ENCODE assay signal across 11 mouse cellular contexts in the genomic region with DNA sequence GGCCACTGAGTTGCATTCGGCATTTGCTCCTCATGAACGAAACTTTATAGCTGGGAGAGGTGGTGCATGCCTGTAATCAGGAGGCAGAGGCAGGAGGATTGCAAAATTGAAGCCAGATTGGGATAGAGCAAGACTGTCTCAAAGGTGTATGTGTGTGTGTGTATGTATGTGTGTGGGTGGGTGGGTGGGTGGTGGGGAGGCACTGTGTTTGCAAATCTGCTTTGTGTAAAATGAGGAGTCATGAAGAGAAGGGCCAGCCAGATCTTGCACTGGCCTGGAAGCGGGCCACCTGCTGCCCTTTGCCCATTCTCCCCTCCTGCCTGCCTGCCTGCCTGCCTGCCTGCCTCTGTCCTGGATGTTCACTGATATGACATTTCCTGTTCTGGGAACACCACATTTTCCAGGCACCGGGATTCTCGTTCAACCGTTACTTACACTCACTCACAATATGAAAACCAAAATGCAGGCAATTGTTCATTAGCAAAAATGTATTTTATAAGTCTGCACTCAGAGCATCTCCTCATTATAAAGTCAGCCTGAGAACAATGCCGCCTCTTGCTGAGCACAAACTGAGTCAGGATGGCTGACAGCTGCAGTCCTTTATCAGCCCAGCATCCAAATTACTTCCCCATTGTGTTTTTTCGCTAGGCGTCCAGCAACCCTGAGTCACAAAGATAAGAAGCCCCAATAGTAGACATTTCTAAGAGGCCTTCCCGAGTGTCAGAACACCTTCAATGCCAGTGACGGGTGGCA. TPM values are rescaled to one million over a fixed set of nuclear protein-coding genes. Genes with fewer than 3 reads are reported as not detected.
DNase-seq lines count a peak whose midpoint lies in the region; ATAC-seq and TF ChIP-seq lines count a peak whose summit lies in the region.
"Had no signal": no experiment of that assay in that cellular context is flagged by ENCODE, and none has a peak within 500 bp of the region (broad histone marks: within the 10 kb centered on the region; RNA-seq: fewer than 3 reads in every experiment).

No protein-coding gene starts in this region.

- intact Hi-C loops in heart, adult 2 months (cut with DNase I) = loop anchor here (5.0 kb wide), 1 partner anchor 287 kb away; no protein-coding TSS in a partner anchor

- 29% methylated on average over 11 of the region's 11 CpGs for WGBS in heart, embryonic 12.5 days
- 28% methylated on average over 11 of the region's 11 CpGs for WGBS in heart, adult 2 months
- 26% methylated on average over 11 of the region's 11 CpGs for WGBS in forebrain, embryonic 12.5 days
- 17% methylated on average over 11 of the region's 11 CpGs for WGBS in liver, embryonic 13.5 days (ENCODE audit: insufficient replicate concordance)
- 40% methylated on average over 11 of the region's 11 CpGs for WGBS in neural tube, embryonic 12.5 days
- 52% methylated on average over 11 of the region's 11 CpGs for WGBS in kidney, adult 2 months

- ATAC-seq in heart, embryonic 12.5 days (ENCODE audit: insufficient number of reproducible peaks, low FRiP score) = no peak
- ATAC-seq in forebrain, embryonic 12.5 days (ENCODE audit: low FRiP score) = peak; percentile 36; the same call in 1 of the 2 replicates
- ATAC-seq in liver, embryonic 13.5 days (ENCODE audit: low read depth) = peak; percentile 41; the same call in 1 of the 2 replicates
- 0 out of 2 replicates have a peak, but pooled peaks have one; percentile 53 for ATAC-seq in neural tube, embryonic 12.5 days (ENCODE audit: low FRiP score, low read depth)
- ATAC-seq: activated CD4-positive, CD25-positive, alpha-beta regulatory T cell, adult 4 months had no signal

- no peak overlapping the region for H3K9ac ChIP-seq in heart, embryonic 12.5 days
- no peak overlapping the region for H3K9ac ChIP-seq in heart, adult 2 months (ENCODE audit: low read depth, low read length)
- no peak overlapping the region for H3K9ac ChIP-seq in forebrain, embryonic 12.5 days
- H3K9ac ChIP-seq in liver, embryonic 13.5 days = peak overlapping the region; percentile 36; the same call in 1 of the 2 replicates
- H3K9ac ChIP-seq in neural tube, embryonic 12.5 days = no peak overlapping the region

- no peak for DNase-seq in heart, adult 2 months
- peak; percentile 35 for DNase-seq in liver, embryonic 13.5 days
- DNase-seq in spleen, postnatal 36 days (ENCODE audit: low spot score in 2 of 2) = no peak
- DNase-seq in kidney, postnatal 10 days = no peak
- DNase-seq in kidney, adult 2 months = no peak
- DNase-seq: cerebellum, adult 8-10 months; lung, postnatal 10 days had no signal

- H3K79me2 ChIP-seq in heart, adult 2 months (replicated peaks; ENCODE audit: control insufficient read depth, insufficient read depth, low read length) = no peaks in the 10 kb centered on the region

- TF ChIP-seq POLR2A in heart, adult 2 months (IDR thresholded peaks at IDR 0.05; ENCODE audit: insufficient read depth, low read depth, low read length) = no peak
- no peak for TF ChIP-seq POLR2A in kidney, adult 2 months (IDR thresholded peaks at IDR 0.05; ENCODE audit: low read depth, low read length)

- no peaks in the 10 kb centered on the region for H3K36me3 ChIP-seq in heart, embryonic 12.5 days
- no peaks in the 10 kb centered on the region for H3K36me3 ChIP-seq in heart, adult 2 months (ENCODE audit: control insufficient read depth, insufficient read depth, low read length)
- H3K36me3 ChIP-seq in forebrain, embryonic 12.5 days (replicated peaks) = no peaks in the 10 kb centered on the region
- no peaks in the 10 kb centered on the region for H3K36me3 ChIP-seq in liver, embryonic 13.5 days
- no peaks in the 10 kb centered on the region for H3K36me3 ChIP-seq in neural tube, embryonic 12.5 days
- H3K36me3 ChIP-seq in kidney, adult 2 months (ENCODE audit: control insufficient read depth, insufficient read depth, low read length) = no peaks in the 10 kb centered on the region

- H3K9me3 ChIP-seq in heart, embryonic 12.5 days (replicated peaks) = no peaks in the 10 kb centered on the region
- no peaks in the 10 kb centered on the region for H3K9me3 ChIP-seq in forebrain, embryonic 12.5 days
- no peaks in the 10 kb centered on the region for H3K9me3 ChIP-seq in liver, embryonic 13.5 days (replicated peaks)
- no peaks in the 10 kb centered on the region for H3K9me3 ChIP-seq in neural tube, embryonic 12.5 days

- H3K27me3 ChIP-seq in heart, embryonic 12.5 days (replicated peaks) = peaks cover 48% of the 10 kb centered on the region
- no peaks in the 10 kb centered on the region; the same call in 1 of the 2 replicates for H3K27me3 ChIP-seq in heart, adult 2 months (ENCODE audit: control insufficient read depth, insufficient read depth, low read length)
- peaks cover 44% of the 10 kb centered on the region for H3K27me3 ChIP-seq in forebrain, embryonic 12.5 days
- peaks cover 27% of the 10 kb centered on the region for H3K27me3 ChIP-seq in liver, embryonic 13.5 days
- H3K27me3 ChIP-seq in neural tube, embryonic 12.5 days (replicated peaks) = peaks cover 4% of the 10 kb centered on the region
- H3K27me3 ChIP-seq in kidney, adult 2 months (replicated peaks; ENCODE audit: control insufficient read depth, insufficient read depth, low read length) = no peaks in the 10 kb centered on the region

- TF ChIP-seq EP300 in heart, adult 2 months (IDR thresholded peaks at IDR 0.05; ENCODE audit: insufficient read depth, low read depth, low read length) = no peak

- TF ChIP-seq CTCF in heart, adult 2 months (IDR thresholded peaks at IDR 0.05) = no peak
- TF ChIP-seq CTCF in kidney, adult 2 months (conservative IDR thresholded peaks at IDR 0.05; ENCODE audit: insufficient read depth, insufficient read length, low read depth, low read length) = no peak

- peak overlapping the region; percentile 22 for H3K4me2 ChIP-seq in heart, embryonic 12.5 days
- H3K4me2 ChIP-seq in forebrain, embryonic 12.5 days = peak overlapping the region; percentile 13; the same call in 1 of the 2 replicates
- peak overlapping the region; percentile 41 for H3K4me2 ChIP-seq in liver, embryonic 13.5 days
- H3K4me2 ChIP-seq in neural tube, embryonic 12.5 days (replicated peaks) = no peak overlapping the region; the same call in 1 of the 2 replicates

- peaks cover 14% of the 10 kb centered on the region for H3K4me1 ChIP-seq in heart, embryonic 12.5 days (replicated peaks)
- H3K4me1 ChIP-seq in heart, adult 2 months (ENCODE audit: control insufficient read depth, insufficient read depth, low read length) = no peaks in the 10 kb centered on the region
- peaks cover 12% of the 10 kb centered on the region for H3K4me1 ChIP-seq in forebrain, embryonic 12.5 days
- peaks cover 35% of the 10 kb centered on the region for H3K4me1 ChIP-seq in liver, embryonic 13.5 days (replicated peaks)
- H3K4me1 ChIP-seq in neural tube, embryonic 12.5 days = no peaks in the 10 kb centered on the region
- H3K4me1 ChIP-seq in kidney, adult 2 months (ENCODE audit: control insufficient read depth, insufficient read depth, low read length) = no peaks in the 10 kb centered on the region

- H3K4me3 ChIP-seq in heart, embryonic 12.5 days = no peak overlapping the region
- H3K4me3 ChIP-seq in heart, adult 2 months = no peak overlapping the region
- no peak overlapping the region for H3K4me3 ChIP-seq in forebrain, embryonic 12.5 days (replicated peaks)
- H3K4me3 ChIP-seq in liver, embryonic 13.5 days (replicated peaks) = no peak overlapping the region
- H3K4me3 ChIP-seq in neural tube, embryonic 12.5 days = no peak overlapping the region
- no peak overlapping the region for H3K4me3 ChIP-seq in kidney, adult 2 months (ENCODE audit: insufficient read depth, low read depth, low read length)

- no peak overlapping the region for H3K27ac ChIP-seq in heart, embryonic 12.5 days (ENCODE audit: poor library complexity, severe bottlenecking)
- H3K27ac ChIP-seq in heart, adult 2 months = no peak overlapping the region
- 0 out of 2 replicates have a peak overlapping the region, but pooled peaks have one; percentile 46 for H3K27ac ChIP-seq in forebrain, embryonic 12.5 days
- no peak overlapping the region for H3K27ac ChIP-seq in liver, embryonic 13.5 days
- no peak overlapping the region for H3K27ac ChIP-seq in neural tube, embryonic 12.5 days
- H3K27ac ChIP-seq in kidney, adult 2 months (ENCODE audit: insufficient read depth, low read depth, low read length) = no peak overlapping the region

RNA-seq across cellular contexts. Expression of a gene that starts 26.1 kb away (rescaled TPM):
- 206 and 209 TPM in 2 replicates for polyA plus RNA-seq in heart, embryonic 12.5 days (2016; fragmentation: Nextera tagmentation; extraction: Ambion mirVana)
- total RNA-seq in heart, adult 2 months (2021) = 10 to 100 TPM; 40.4 to 44.5 TPM
- polyA plus RNA-seq in heart, adult 2 months (2012; rRNA removed) = 63.0 and 79.2 TPM in 2 replicates
- polyA plus RNA-seq in forebrain, embryonic 12.5 days (2016; fragmentation: Nextera tagmentation; extraction: Ambion mirVana) = 185 and 192 TPM in 2 replicates
- 113 and 132 TPM in 2 replicates for polyA plus RNA-seq in liver, embryonic 13.5 days (2015; fragmentation: Nextera tagmentation; extraction: Ambion mirVana)
- polyA plus RNA-seq in neural tube, embryonic 12.5 days (2016; fragmentation: Nextera tagmentation; extraction: Ambion mirVana) = 192 and 193 TPM in 2 replicates
- 146 and 187 TPM in 2 replicates for polyA plus RNA-seq in kidney, adult 2 months (2012; rRNA removed)
